Mouse (Mus musculus) neutrophil, adult 83 days (primary cell): ENCODE data around the gene Bst2. TPM values are rescaled to one million over a fixed set of nuclear protein-coding genes. Genes with fewer than 3 reads are reported as not detected.

Experiments used
- total RNA-seq, 2 experiments: library from RNA; stranded (reverse); gene quantifications; one replicate each; pipeline ENCODE4 v1.2.4; 2023

Bst2 gene
- total RNA-seq: 10 to 100 TPM; 20.1 to 22.3 TPM

GRCm38 (mm10) chr8:71537028-71537867 is at the start of gene Bst2:
Bst2 (minus strand) TSS chr8:71537456.

DNA sequence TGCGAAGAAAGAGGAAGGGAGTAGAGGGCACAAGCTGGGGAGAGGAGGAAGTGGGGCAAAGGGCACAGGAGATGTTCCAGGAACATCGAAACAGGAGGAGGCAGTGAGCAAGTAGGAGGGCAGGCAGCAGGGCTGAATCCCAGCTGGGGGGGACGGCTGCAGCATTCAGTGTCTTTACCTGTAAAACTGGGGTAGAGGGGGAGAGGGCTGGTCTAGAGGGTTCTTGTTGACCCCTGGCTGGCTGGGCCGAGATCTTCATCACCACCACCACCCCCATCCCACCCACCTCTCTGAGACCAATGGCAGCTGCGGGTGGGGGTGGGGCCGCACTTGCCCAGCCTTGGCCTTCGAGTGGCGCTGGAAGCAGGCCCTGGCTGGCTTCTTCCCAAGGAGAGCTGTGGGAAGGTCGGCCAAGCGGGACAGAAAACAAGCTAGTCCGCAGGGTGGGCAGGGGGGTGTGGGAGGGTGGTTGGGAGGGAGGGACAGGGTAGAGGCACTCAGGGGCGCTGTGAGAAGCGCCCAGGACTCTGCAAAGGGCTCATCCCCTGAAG is 31.2 kb upstream of the Bst2 start, which contains the start of gene Slc27a1:
TSS of gene Slc27a1 (plus strand) at position 496 of the 551 bp plus-strand sequence.

GRCm38 (mm10) chr8:71566501-71566900 is 29.2 kb upstream of the Bst2 start, which contains the start of gene Nxnl1:
Nxnl1 (minus strand) TSS chr8:71566601.

GRCm38 (mm10) chr8:71558071-71558957 is 21.1 kb upstream of the Bst2 start, which contains the start of gene Tmem221:
Tmem221 (minus strand) TSS chr8:71558871.

DNA sequence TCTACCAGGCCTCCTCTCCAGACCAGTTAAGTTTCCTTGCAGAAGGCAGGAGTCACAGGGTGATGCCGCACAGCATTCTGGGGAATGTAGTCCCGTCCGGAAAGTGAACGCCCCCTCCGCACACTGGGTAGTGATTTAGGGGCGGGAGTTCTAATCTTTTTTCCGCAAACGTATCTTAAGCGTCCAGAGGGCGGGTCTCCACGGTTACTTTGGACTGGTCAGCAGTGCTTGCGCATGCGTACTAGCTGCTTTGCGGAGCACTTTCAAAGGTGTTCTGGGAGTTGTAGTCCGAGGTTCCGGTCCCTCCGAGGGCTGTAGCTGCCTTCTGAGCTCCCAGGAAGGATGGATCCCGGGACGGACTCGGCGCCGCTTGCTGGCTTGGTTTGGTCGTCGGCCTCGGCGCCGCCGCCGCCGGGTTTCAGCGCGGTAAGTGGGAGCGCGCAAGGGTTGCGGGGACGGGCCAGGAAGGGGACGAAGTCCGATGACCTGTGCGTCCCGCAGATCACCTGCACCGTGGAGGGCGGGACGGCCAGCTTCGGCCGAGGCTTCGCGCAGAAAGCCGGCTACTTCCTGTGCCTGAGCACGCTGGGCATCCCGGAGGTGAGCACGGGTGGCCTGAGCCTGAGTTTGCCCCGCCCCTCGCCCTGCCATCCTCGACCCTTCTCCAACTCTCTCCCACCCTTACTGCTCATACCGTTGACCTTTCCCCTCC is 5.5 kb upstream of the Bst2 start, which contains the start of gene Mvb12a:
TSS of gene Mvb12a (plus strand) at position 291 of the 712 bp plus-strand sequence.

DNA sequence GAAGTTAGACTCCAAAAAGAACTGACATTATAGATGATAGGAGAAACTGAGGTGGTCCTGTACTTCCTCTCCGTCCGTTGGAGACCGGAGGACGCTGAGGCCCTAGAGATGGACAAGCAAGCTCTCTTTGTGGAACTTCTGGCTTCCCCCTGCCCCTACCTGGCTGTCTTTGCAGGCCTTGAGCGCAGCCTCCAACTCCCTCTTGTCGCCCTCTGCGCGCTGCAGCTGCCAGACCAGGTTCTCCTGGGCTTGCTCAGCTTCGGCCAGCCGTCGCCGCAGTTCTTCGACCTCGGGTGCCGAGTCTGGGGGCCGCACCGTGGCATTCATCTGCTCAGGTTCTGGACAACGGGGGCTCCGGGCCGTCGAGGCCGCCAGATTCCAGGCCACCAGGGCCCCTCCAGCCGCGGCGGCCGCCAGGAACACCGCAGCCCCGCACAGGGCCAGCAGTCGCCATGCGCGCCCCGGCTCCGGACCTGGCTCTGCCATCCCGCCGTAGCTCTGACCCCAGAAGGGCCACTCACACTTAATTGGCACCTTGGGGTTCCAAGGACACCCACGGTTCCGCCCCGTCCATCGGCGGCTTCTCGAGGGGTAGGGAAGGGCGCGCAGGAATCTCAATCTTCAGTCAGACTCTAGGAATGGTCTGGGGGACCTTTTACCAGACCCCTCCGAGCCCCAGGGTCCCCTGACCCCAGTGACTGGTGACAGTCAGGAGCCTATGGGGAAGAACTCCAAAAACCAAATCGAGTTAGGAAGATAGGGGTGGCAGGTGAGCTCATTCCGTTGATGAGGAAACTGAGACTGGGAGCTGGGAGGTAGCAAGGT is 11.8 kb downstream of the Bst2 start, which contains the start of gene Ccdc194:
TSS of gene Ccdc194 (minus strand) at position 486 of the 825 bp plus-strand sequence.

DNA sequence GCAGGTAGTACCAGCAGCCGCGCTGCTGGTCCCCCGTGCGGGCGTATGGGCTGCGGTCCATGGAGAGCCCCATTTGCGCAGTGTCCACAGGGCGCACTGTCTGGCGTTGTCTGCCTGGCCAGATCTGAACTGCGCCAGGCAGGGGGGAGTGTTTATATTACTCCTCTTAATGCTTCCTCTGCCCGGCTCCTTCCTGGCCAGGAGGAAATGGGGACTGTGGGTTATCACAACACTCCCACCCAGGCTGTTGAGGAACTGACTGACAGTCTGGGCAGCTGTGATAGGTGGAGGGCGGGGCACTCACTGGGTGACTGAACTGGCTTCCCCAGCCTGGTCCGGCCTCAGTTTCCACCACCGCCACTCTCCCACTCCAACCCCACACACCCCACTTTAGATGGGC is 25.6 kb downstream of the Bst2 start, which contains the start of gene Plvap:
TSS of gene Plvap (minus strand) at position 109 of the 400 bp plus-strand sequence.

GRCm38 (mm10) chr8:71487691-71488445 is 49.4 kb downstream of the Bst2 start, which contains the start of gene Gtpbp3:
Gtpbp3 (plus strand) TSS chr8:71488103.

GRCm38 (mm10) chr8:71485142-71486135 is 51.8 kb downstream of the Bst2 start, which contains the start of gene Ano8:
Ano8 (minus strand) TSS chr8:71485963.

Other genes starting within 250 kb of the Bst2 start
- gene Use1, start 170.6 kb downstream of the Bst2 start, total RNA-seq: 100 to 1,000 TPM; 149 to 154 TPM
- gene Ocel1, start 166.2 kb downstream of the Bst2 start, total RNA-seq: 10 to 100 TPM; 19.8 to 20.1 TPM
- 1 to 10 TPM; 7.2 to 8.2 TPM for gene Nr2f6, start 155.5 kb downstream of the Bst2 start, total RNA-seq
- under 1 TPM in 1 of 2 experiments, not detected in 1; 0.39 TPM for gene Ushbp1, start 141.7 kb downstream of the Bst2 start, total RNA-seq
- gene Babam1, start 140.6 kb downstream of the Bst2 start, total RNA-seq: 10 to 100 TPM; 60.0 to 62.4 TPM
- 10 to 100 TPM; 18.6 to 22.4 TPM for gene Ankle1, start 131.4 kb downstream of the Bst2 start, total RNA-seq
- 1 to 10 TPM; 4.8 to 5.6 TPM for gene Abhd8, start 73.8 kb downstream of the Bst2 start, total RNA-seq
- 10 to 100 TPM; 33.7 to 34.1 TPM for gene Mrpl34, start 72.5 kb downstream of the Bst2 start, total RNA-seq
- 10 to 100 TPM; 72.6 to 81.2 TPM for gene Dda1, start 68.3 kb downstream of the Bst2 start, total RNA-seq
- 1 to 10 TPM; 3.4 to 4.5 TPM for gene Ano8, start 51.5 kb downstream of the Bst2 start, total RNA-seq
- gene Gtpbp3, start 49.4 kb downstream of the Bst2 start, total RNA-seq: 10 to 100 TPM; 11.0 to 13.3 TPM
- under 1 TPM; 0.40 to 0.44 TPM for gene Plvap, start 25.7 kb downstream of the Bst2 start, total RNA-seq
- under 1 TPM; 0.31 to 0.38 TPM for gene Ccdc194, start 11.7 kb downstream of the Bst2 start, total RNA-seq
- gene Mvb12a, start 5.5 kb upstream of the Bst2 start, total RNA-seq: 10 to 100 TPM; 27.2 to 31.8 TPM
- under 1 TPM in 1 of 2 experiments, not detected in 1; 0.42 TPM for gene Tmem221, start 21.4 kb upstream of the Bst2 start, total RNA-seq
- not detected for gene Nxnl1, start 29.1 kb upstream of the Bst2 start, total RNA-seq
- 1 to 10 TPM in 1 of 2 experiments, under 1 TPM in 1; 0.88 to 1.3 TPM for gene Slc27a1, start 31.4 kb upstream of the Bst2 start, total RNA-seq
- 10 to 100 TPM; 83.8 to 84.4 TPM for gene Pgls, start 54.7 kb upstream of the Bst2 start, total RNA-seq
- gene Fam129c, start 60.2 kb upstream of the Bst2 start, total RNA-seq: 1 to 10 TPM; 5.6 to 7.0 TPM
- 10 to 100 TPM; 46.9 to 48.6 TPM for gene Colgalt1, start 73.5 kb upstream of the Bst2 start, total RNA-seq
- under 1 TPM; 0.13 to 0.38 TPM for gene Unc13a, start 134.3 kb upstream of the Bst2 start, total RNA-seq
- 10 to 100 TPM; 13.8 to 21.0 TPM for gene Jak3, start 138.8 kb upstream of the Bst2 start, total RNA-seq
- gene Insl3, start 151.8 kb upstream of the Bst2 start, total RNA-seq: 1 to 10 TPM; 3.4 to 7.7 TPM
- under 1 TPM; 0.13 to 0.15 TPM for gene B3gnt3, start 164.3 kb upstream of the Bst2 start, total RNA-seq
- gene Fcho1, start 188.3 kb upstream of the Bst2 start, total RNA-seq: 10 to 100 TPM; 57.7 to 61.1 TPM